Mouse (Mus musculus) midbrain, embryonic 12.5 days (tissue): ENCODE measurements around the gene Nbr1. TPM values are rescaled to one million over a fixed set of nuclear protein-coding genes. Genes with fewer than 3 reads are reported as not detected.
A peak's percentile ranks its signal among the peaks of the same experiment; 100 is the strongest.
"Not testable (repeated sequence)": the region's sequence is repeated elsewhere in the genome, so short reads cannot be mapped to it uniquely, and the experiment has no call there.

Source experiments
- ATAC-seq: fragments of 200-750 bp; cut with Nextera tagmentation; 2 replicates; pipeline ENCODE4 v1.8.0; 2017; ENCODE audit warnings: low read depth, moderate TSS enrichment, moderate library complexity; ENCODE audit not compliant: low FRiP score
- H3K27ac ChIP-seq: fragments of 300-500 bp; sonication (generic); replicated peaks from 2 replicates; pipeline ENCODE4 v1.5.1; 2016; ENCODE audit warnings: mild to moderate bottlenecking
- H3K27me3 ChIP-seq: fragments of 300-500 bp; sonication (generic); 2 replicates; pipeline ENCODE4 v1.6.1; 2016; ENCODE audit warnings: mild to moderate bottlenecking
- H3K36me3 ChIP-seq: fragments of 300-500 bp; sonication (generic); 2 replicates; pipeline ENCODE4 v1.6.1; 2016
- H3K4me1 ChIP-seq: fragments of 300-500 bp; sonication (generic); 2 replicates; pipeline ENCODE4 v1.6.1; 2016
- H3K4me2 ChIP-seq: fragments of 300-500 bp; sonication (generic); replicated peaks from 2 replicates; pipeline ENCODE4 v1.6.1; 2016; ENCODE audit warnings: mild to moderate bottlenecking, moderate library complexity
- H3K4me3 ChIP-seq: fragments of 300-500 bp; sonication (generic); 2 replicates; pipeline ENCODE4 v1.5.1; 2016; ENCODE audit warnings: mild to moderate bottlenecking
- H3K9ac ChIP-seq: fragments of 300-500 bp; sonication (generic); replicated peaks from 2 replicates; pipeline ENCODE4 v1.6.1; 2016; ENCODE audit warnings: mild to moderate bottlenecking, moderate library complexity
- H3K9me3 ChIP-seq: fragments of 300-500 bp; sonication (generic); 2 replicates; pipeline ENCODE4 v1.6.1; 2016; ENCODE audit warnings: mild to moderate bottlenecking
- WGBS: fragments of 180-500 bp; shearing (Covaris S2); methylation state at CpG from one replicate; pipeline ENCODE4 v1.1.7; 2016; 5-methylcytosine and 5-hydroxymethylcytosine counted together
- polyA plus RNA-seq: library from polyadenylated mRNA; unstranded; fragments of >200 nt; fragmentation: Nextera tagmentation; extraction: Ambion mirVana; gene quantifications from 2 replicates; pipeline ENCODE4 v1.2.1, GENCODE M21; 2016

Nbr1 gene
- polyA plus RNA-seq, 1 experiment from 2014 or later, result 119 TPM

DNA sequence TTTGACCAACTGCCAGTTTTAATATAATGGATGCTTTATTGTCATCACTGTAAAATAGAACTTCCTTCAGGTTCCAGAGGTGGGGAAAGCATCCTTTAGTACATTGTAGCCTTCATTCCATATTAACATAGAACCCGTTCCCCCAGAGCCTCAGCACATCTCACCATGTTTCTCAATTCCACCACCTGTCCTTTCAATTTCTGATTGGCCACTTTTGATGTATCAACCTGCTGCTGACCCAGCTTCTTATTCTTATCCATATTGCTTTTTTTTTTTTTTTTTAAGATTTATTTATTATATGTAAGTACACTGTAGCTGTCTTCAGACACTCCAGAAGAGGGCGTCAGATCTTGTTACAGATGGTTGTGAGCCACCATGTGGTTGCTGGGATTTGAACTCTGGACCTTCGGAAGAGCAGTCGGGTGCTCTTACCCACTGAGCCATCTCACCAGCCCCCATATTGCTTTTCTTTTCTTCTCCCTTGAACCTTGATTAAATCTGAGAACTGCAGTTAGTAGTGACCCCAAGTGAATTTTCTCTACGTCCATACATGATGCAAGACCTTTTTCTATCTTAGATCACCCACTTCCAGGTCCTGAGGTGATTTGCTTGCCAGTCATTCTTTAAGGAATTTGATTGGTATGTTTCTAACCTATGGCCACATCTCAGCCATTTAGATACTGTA lies 76.9 kb downstream of the Nbr1 start:
- not testable (repeated sequence) for ATAC-seq, H3K9me3 ChIP-seq, H3K36me3 ChIP-seq, H3K27me3 ChIP-seq
- H3K4me3 ChIP-seq, result peak overlapping the region; percentile 55
- 0 out of 2 replicates have a peak overlapping the region, but pooled peaks have one; percentile 62 for H3K9ac ChIP-seq
- H3K4me2 ChIP-seq, result peak overlapping the region; percentile 86
- H3K4me1 ChIP-seq, result peaks cover 12% of the 10 kb centered on the region
- peak overlapping the region; percentile 96; the same call in 1 of the 2 replicates for H3K27ac ChIP-seq
- WGBS, result 81% methylated on average over 4 of the region's 5 CpGs

Other genes with a start within 250 kb of the Nbr1 start
- gene Becn1, start 249.9 kb upstream of the Nbr1 start, polyA plus RNA-seq, result 162 and 173 TPM in 2 replicates
- gene Psme3, start 235.9 kb upstream of the Nbr1 start, polyA plus RNA-seq, result 163 and 180 TPM in 2 replicates
- gene Aoc2, start 227.1 kb upstream of the Nbr1 start, polyA plus RNA-seq, result 2.1 and 3.1 TPM in 2 replicates
- not detected in 2 replicates for gene Aoc3, start 221.5 kb upstream of the Nbr1 start, polyA plus RNA-seq
- not detected in 2 replicates for gene G6pc, start 184.6 kb upstream of the Nbr1 start, polyA plus RNA-seq
- gene Aarsd1, start 134.5 kb upstream of the Nbr1 start, polyA plus RNA-seq, result 90.8 and 91.0 TPM in 2 replicates
- gene Gm27029, start 127.4 kb upstream of the Nbr1 start, polyA plus RNA-seq, result 5.6 and 7.8 TPM in 2 replicates
- 27.0 and 30.2 TPM in 2 replicates for gene Rundc1, start 127.1 kb upstream of the Nbr1 start, polyA plus RNA-seq
- gene Ptges3l, start 126.8 kb upstream of the Nbr1 start, polyA plus RNA-seq, result 2.3 and 3.1 TPM in 2 replicates
- 310 and 319 TPM in 2 replicates for gene Rpl27, start 109.9 kb upstream of the Nbr1 start, polyA plus RNA-seq
- 3.0 and 3.9 TPM in 2 replicates for gene Ifi35, start 103.7 kb upstream of the Nbr1 start, polyA plus RNA-seq
- 89.5 and 92.3 TPM in 2 replicates for gene Rnd2, start 87.2 kb upstream of the Nbr1 start, polyA plus RNA-seq
- gene Vat1, start 85.9 kb upstream of the Nbr1 start, polyA plus RNA-seq, result 69.3 and 73.0 TPM in 2 replicates
- 16.1 and 21.1 TPM in 2 replicates for gene Brca1, start 194 bp upstream of the Nbr1 start, polyA plus RNA-seq
- 3.4 and 4.5 TPM in 2 replicates for gene Tmem106a, start 30.1 kb downstream of the Nbr1 start, polyA plus RNA-seq
- not detected in 2 replicates for gene Gm11634, start 47.1 kb downstream of the Nbr1 start, polyA plus RNA-seq
- 41.9 and 48.9 TPM in 2 replicates for gene Rdm1, start 75.0 kb downstream of the Nbr1 start, polyA plus RNA-seq
- gene Arl4d, start 113.4 kb downstream of the Nbr1 start, polyA plus RNA-seq, result 6.5 and 8.4 TPM in 2 replicates
- 46.9 and 48.0 TPM in 2 replicates for gene Dhx8, start 180.8 kb downstream of the Nbr1 start, polyA plus RNA-seq
- gene Etv4, start 233.2 kb downstream of the Nbr1 start, polyA plus RNA-seq, result 4.1 and 4.3 TPM in 2 replicates